Mouse (Mus musculus) neutrophil, adult 65 days (primary cell): ENCODE data around the gene Postn. TPM values are rescaled to one million over a fixed set of nuclear protein-coding genes. Genes with fewer than 3 reads are reported as not detected.

Experiments used
- total RNA-seq: library from RNA; stranded (reverse); gene quantifications from 2 replicates; pipeline ENCODE4 v1.2.4, GENCODE M21; 2023

The Postn gene
- 0.32 TPM in 1 of 2 replicates, not detected in the other for total RNA-seq

DNA sequence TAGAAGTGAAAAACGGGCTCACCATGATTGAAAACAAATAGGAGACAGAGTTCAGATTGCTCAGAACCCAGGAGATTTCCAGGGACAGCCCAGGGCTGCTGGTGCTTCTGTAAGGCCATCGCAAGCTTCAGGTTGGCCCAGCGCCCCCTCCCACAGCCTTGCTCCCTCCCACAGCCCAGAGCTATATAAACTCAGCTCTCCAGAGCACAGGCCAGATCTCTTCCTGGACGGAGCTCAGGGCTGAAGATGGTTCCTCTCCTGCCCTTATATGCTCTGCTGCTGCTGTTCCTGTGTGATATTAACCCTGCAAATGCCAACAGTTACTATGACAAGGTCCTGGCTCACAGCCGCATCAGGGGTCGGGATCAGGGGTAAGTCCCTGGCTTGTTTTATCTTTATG is at the start of gene Postn:
TSS of gene Postn (plus strand) at position 213 of the 400 bp plus-strand sequence.

Other genes with a start within 250 kb of the Postn start
- not detected in 2 replicates for gene Trpc4, start 205.1 kb upstream of the Postn start, total RNA-seq